Mouse (Mus musculus): ENCODE data around the gene Slc16a9.

Gene Slc16a9

DNA sequence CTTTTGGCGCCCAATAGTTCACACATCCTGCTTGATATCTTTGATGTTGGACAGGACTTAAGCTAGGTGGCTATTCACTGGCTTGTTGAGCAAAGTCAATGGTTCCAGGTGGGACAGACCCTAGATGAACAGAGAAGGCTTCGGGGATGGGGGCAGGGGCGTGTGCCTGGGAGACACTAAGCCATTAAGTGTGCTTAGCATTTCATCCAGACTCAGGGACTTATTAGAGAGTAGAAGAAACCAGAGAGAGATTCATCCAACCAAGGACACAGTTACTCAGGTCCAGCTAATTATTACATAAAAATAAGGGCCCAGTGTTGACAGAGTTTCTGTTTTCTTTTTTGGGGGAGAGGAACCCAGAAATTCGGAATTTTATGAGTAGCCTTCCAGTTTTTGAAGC, 5.5 kb downstream of the Slc16a9 start:
- no peak for DNase-seq (ENCODE audit: extremely low read depth, low read depth)

DNA sequence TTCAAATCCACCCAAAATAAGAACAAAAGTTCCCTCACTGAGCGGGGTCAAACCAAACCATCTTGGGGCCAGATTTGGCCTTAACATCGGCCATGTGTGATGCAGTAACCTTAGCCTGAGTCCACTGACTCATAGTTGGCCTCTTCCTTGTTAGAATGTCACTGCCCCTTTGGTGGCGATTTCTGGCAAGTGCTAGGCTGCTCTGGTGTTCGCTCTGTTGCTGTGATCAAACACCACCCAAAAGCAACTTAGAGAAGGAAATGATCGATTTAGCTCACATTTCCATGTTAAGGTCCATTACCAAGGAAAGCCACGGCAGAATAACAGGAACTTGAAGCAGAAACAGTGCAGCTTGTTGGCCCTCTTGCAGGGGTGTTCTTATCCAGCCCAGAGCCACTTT, 5.9 kb downstream of the Slc16a9 start:
- no peak for DNase-seq (ENCODE audit: extremely low read depth, low read depth)

DNA sequence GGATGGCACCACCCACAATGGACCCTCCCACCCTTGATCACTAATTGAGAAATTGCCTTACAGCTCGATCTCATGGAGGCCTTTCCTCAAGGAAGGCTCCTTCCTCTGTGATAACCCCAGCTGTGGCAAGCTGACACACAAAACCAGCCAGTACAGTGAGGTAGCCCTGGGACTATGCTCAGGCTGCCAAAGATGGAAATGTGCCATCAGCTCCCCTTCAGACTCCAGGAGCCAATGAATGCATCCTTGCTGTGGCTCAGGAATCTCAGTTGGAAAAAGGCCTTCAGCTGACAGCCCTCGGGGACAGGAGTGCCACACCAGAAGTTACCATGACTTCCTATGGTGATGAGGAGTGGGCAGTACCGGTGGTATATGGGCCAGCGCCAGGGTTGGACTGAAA, 9.8 kb downstream of the Slc16a9 start:
- no peak for DNase-seq (ENCODE audit: extremely low read depth, low read depth)

DNA sequence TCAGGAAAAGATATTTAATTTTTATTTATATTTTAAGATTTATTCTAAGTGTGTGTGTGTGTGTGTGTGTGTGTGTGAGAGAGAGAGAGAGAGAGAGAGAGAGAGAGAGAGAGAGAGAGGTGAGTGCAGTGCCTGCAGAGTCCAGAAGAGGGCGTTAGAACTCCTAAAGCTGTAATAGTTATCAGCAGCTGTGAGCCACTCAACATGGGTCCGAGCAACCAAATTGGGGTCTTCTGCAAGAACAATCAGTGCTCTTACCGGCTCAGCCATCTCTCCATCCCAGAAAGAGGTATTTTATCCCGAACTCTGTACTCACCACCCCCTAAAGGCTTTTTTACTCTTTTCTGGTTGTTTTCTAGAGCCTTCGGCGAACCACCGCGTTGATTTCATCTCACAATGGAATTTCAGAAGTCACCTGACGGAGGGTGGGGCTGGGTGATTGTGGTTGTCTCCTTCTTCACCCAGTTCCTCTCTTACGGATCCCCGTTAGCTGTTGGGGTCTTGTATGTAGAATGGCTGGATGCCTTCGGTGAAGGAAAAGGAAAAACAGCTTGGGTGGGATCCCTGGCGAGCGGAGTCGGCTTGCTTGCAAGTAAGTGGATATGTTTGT, 10.8 kb downstream of the Slc16a9 start:
- no peak for DNase-seq (ENCODE audit: extremely low read depth, low read depth)

DNA sequence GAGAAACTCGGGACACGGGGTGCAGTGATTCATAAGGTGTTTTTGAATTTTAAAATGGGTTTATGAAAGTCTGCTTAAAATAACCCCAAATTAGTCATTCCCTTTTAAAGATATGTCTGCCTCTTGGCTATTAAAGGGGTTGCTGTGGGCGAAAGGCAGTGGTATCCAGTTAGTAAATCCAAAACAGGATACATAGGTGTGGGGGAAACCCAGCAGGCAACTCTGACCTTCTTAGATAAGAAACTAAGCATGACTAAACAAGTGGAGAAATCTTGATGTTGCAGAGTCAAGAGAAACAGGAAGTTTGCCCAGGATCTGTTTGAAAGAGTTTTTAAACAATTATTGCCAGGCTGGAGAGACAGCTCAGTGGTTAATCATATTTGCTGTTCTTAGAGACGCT, 12.1 kb downstream of the Slc16a9 start:
- DNase-seq (ENCODE audit: extremely low read depth, low read depth) = peak; percentile 31

DNA sequence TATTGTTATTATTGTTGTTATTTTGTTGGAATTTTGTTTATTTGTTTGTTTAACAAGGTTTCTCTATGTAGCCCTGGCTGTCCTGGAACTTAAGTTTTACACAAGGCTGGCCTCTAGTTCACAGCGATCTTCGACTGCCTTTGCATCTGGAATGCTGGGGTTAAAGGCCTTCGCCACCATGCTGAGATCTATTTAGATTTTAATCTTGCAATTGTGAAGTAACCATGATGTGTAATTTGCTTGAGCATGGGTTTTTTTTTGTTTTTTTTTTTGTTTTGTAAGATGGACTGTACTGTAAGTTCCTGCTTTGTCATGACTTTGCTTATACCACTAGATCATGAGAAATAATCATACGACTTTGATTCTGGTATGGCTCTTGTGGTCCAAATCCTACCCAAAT, 16.0 kb downstream of the Slc16a9 start:
- no peak for DNase-seq (ENCODE audit: extremely low read depth, low read depth)

DNA sequence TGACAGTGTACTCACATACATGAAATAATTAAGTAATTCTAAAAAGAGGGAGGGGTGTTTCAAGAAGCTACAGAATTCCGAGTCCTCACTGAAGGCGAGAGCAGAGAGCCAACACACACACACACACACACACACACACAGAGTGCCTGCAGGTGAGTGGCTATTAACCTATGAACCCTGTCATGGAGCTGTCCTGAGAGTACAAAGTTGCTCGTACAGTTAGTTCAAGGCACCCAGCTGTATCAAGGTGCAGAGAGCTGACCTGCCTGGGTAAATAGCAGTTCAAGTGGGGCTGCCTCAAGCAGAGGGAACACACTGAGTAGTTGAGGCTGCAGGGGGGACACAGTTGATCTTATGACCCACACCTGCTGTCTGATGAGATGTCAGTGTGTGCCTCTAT, 17.2 kb downstream of the Slc16a9 start:
- DNase-seq (ENCODE audit: extremely low read depth, low read depth) = no peak

DNA sequence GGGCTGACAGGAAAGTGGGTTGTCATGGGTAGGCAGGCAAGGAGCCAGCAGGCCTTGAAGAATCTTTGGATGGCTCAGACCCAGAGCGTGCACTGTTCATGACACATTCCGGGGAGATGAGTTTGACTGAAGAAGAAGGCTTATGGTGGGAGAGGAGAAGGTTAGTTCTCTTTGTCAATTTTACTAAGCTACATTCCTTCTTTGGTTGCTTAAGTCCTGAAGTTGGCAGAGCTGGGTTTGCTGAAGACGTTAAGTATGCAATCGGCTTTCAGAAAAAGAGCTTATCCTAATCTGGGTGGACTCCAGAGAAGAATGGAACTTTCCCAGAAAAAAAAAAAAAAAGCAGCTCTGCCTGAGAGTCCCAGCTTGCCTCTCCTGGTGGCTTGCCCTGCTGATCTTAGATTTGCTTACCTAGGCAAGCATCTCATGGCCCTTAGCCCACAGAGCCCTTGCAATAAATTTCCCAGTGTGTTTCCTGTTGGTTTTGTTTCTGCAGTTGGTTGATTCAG, 18.8 kb downstream of the Slc16a9 start:
- DNase-seq (ENCODE audit: extremely low read depth, low read depth) = no peak

DNA sequence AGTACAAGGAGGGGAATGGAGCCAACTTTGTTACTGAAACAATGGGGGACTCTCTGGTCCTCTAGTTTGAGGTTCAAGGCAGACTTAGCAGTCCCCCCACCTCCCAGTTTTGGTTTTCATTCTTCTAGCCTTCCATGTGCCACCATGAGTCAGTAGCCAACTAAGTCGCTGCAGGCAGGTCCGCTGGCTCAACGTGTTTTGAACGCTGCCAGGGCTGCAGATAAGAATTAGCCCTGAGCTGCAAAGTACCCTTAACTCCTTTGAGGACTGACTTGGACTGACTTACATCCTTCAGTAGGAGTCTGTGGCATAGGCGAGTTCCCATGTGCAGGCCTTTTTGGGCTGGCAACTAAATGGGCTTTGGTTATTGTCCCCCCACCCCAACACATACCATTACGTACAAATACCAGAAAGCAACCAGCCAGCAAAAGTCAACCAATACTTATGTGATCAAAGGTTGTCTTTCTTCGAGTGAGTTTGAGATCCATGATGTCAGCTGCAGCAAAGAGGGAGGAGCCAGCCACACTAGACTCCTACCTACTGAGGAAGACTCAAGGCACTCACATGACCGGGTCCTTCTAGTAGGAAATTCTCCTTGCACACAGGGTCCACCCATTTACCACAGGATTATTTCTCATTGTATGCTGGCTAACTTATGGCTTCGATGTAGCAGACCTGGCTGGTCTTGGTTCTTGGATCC, 19.6 kb downstream of the Slc16a9 start:
- no peak for DNase-seq (ENCODE audit: extremely low read depth, low read depth)

DNA sequence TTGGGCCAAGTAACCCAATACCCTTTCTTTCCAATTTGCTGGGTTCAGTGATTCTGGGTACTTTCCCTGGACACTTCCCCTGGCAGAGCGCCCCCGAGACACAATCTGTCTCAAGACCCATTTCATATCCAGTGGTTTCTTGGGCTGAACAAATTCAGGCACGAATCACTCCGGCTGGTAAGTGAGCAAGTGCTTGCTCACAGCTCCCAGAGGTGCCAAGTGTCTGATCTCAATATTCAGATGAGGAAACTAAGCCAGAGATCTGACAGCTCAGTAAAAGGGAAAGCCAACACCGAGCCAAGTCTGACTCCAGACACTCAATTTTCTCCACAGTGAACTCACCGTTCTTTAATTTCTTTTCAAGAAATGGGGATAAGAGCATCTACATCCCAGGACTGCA, 21.6 kb downstream of the Slc16a9 start:
- no peak for DNase-seq (ENCODE audit: extremely low read depth, low read depth)

DNA sequence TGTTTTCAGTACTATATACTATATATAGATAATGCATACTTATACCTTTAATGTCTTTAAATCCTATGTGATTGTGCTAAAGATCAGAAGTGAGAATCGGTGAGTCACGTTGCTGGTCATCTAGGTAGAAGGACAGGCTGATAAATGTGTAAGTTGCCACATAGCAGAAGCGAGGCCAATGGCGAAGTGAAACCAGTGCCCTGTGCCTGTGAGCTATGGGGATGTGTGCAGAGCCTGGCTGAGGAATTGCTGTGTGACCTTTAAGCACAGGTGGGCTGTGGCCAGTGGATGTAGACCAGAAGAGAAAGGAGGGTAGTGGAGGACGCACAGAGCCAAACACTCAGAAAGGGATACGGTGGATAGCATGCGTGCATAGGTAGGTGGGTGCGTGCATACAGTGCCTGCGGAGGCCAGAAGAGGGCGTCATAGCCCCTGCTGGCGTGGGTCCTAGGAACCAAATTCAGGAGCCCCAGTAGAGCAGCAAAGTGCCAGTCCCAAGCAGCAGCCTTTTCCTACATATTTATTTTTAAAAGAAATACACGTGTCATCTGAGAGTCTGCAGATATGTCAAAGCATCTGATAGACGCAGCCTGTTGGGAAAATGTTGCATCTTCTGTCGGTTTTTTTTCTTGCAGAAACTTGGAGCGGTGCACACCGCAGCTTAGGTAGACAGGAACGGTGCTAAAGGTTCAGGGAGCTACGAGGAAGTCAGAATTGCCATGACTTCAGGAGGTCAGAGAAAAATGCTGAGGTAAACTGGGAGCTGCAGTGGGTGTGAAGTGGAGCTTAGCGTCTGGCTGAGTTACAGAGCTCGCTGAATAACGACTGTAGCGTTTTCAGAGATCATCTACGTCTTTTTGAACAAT, 23.9 kb downstream of the Slc16a9 start:
- no peak for DNase-seq (ENCODE audit: extremely low read depth, low read depth)

DNA sequence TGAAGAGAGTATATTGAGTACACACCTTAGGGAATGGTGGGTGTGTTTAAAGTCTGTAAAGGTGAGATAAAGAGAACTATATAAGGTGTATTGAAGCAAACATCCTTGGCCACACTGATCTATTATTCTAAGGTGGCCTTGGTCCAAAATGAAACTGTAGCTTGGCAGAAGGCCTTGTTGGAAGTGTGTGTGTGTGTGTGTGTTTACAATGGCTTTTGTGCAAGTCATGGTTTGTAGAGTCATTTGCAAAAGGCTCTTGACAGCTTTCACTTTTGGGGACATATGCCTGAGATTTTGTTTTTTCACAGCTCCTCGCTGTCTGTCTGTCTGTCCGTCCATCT, 24.5 kb downstream of the Slc16a9 start:
- DNase-seq (ENCODE audit: extremely low read depth, low read depth) = no peak

DNA sequence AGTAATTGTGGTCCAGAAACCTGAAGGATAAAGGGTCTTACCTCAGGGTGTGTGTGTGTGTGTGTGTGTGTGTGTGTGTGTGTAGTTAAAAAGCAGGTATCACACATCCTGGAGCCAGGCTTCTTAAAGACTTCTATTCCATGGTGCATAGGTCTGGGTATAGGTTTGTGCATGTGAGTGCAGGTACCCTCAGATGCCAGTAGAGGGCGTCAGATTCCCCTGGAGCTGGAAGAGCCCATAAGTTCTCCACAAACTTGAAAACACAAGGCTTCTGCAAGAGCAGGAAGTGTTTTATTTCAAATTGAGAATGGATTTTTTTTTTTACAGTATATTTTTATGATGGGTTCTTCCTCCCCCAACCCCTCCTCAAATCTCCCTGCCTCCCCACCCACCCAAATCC, 31.8 kb downstream of the Slc16a9 start:
- no peak for DNase-seq (ENCODE audit: extremely low read depth, low read depth)

DNA sequence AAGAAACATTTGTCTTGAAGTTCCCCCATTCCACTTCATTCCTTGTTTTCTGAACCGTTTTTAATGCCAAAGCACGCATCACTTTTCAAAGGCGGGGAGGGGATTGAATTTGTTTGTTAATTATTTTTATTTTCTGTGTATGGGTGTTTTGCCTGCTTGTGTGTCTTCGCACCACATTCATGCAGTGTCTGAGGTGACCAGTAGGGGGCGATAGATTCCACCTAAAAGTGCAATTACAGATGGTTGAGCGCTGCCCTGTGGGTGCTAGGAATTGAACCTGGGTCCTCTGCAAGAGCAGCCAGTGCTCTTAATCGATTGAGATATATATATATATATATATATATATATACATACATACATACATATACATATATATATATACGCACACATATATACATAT, 34.4 kb downstream of the Slc16a9 start:
- DNase-seq (ENCODE audit: extremely low read depth, low read depth) = no peak

DNA sequence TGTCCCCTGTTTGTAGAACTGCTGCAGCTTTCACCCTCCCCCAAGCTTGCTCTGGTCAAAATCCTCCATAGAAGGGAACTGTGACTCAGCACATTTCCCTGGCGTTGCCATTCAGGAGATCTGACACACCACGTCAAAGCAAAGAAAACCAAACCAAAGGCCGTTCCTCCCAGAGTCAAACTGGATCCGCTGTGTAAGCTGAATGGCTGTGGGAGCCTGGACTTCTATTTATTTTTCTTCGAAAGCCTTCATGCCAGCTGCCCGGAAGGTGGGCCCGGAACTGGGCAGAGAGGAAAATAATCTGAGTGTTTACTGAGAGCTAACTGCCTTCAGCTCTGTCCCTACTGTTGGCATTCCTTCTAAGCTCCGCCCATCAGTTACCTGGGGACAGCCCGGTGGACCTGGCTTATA, 42.9 kb downstream of the Slc16a9 start:
- peak; percentile 52 for DNase-seq (ENCODE audit: extremely low read depth, low read depth)

DNA sequence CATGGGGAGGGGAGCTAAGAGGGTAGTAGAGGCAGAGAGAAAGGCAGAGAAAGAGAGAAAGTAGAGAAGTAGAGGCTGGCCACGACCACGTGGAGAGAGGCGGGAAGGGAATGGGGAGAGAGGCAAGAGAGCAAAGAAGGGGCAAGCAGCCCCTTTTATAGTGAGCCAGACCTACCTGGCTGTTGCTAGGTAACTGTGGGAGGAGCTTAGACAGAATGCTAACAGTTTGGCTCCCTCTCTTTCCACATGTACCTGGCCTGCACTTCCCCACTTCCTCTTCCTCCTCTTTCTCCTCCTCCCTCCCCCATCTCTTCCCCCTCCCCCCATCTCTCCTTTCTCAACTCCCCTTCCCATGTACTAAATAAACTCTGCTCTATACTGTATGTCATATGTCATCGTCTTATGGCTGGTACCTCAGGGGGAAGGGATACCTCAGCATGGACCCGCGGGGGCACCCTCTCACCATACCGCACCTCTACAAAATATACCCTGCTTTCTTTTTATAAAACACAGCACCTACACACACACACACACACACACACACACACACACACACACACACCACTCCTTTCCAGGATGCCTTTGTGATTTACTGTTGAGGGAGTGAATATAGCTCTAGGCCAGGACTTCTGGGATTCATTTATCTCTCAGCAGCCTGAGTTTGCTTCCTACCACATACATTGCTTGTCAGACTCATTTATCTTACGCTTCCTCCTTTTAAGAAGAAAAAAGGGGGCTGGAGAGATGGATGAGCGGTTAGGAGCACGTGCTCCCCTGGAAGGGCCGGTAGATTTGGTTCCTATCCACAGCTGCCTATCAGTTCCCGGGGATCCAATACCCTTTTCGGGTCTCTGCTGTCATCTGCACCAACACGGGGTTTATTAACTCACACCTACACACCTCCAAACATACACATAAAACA, 43.8 kb downstream of the Slc16a9 start:
- DNase-seq (ENCODE audit: extremely low read depth, low read depth) = peak; percentile 46

DNA sequence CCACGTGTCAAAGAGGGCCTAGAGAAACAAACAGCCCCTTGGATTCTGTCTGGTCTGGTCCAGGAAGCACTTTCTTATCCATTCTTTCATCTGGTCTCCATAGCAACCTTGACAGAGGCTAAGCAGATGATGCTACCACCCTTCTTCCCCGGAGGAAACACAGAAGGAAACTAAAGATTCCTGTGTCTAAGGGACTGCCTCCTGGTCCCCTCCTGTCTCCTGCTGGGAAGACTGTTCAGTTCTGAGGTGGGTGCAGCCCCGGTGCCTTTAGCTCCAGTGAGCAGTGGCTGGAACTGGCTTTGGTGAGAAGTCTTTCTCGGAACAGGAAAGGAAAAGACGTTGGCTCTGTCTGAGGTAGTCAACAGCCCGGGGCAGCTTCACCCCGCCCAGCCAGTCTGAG, 47.1 kb downstream of the Slc16a9 start:
- no peak for DNase-seq (ENCODE audit: extremely low read depth, low read depth)

DNA sequence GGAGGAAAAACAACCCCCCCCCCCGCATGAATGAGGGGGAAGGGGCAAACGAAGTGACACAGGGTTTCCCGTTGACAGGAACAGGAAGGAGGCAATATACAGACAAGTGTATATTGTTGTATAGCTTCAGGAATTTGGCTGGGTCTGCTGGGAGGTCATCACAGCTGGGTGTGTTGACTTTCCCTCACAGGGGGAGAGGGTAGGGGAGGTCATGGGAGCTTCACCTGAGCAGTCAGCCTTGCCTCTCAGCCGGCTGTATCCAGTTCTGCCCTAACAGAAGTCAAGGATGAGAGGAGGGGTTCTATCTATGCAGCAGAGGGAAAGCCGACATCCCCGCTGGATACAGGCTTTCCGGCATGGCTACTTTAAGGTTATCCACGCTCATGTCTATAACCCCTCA, 49.2 kb downstream of the Slc16a9 start:
- no peak for DNase-seq (ENCODE audit: extremely low read depth, low read depth)

DNA sequence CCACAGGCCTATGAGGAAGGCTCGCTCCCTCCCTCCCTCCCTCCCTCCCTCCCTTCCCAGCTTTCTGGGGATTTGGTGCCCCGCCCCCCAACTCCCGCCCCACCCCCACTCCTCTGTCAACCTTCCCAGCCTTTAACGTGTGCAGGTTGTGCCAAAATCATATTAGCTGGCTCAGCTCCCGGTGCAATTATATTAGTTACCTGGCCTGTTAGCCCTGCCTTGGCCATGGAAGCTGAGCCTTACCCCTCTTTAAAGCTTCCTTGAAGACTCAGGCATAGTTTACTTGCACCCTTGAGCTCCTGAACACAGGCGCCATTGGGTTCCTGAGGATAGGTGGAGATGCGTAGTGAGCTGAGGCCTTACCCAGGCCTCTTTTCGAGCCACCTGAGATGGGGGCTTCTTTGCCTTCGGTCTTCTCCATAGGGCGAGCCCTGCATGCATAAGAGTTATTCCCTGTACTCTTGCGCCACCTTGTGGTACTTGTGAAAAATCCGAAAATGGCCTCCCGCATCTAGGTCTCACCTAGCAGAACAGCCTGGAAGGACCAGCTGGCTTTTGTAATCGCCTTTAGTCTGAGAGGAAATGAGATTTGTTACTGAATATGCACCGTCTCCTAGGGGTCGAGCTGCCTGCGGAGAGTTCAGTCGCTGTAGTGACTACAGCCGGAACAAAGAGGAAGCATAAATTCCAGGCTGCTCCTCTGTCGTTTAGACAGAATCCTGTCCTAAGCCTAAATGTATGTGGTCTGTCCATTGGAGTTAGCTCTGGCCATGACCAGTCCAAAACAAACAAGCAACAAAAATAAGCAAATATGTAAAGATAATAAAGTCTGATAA, 51.8 kb downstream of the Slc16a9 start:
- DNase-seq (ENCODE audit: extremely low read depth, low read depth) = peak; percentile 57

DNA sequence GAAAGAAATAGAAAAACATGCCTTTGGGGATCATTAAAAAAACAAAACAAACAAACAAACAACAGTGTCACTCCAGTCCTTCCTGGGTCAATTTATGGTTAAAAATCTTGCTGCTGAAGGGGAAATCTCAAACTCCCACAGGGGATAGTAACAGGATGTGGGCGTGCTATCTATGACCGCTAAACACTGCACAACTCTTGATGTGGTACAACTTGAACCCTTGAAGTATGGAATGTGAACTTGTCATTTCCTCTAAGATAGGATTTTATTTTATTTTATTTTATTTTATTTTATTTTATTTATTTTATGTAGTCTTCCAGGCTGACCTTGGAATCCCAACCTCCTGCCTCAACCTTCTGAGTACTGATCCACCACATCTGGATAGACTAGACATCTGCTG, 54.2 kb downstream of the Slc16a9 start:
- DNase-seq (ENCODE audit: extremely low read depth, low read depth) = no peak

Data from MEL-GATA-1-ER (cell line).